Mouse (Mus musculus): Measurements from ENCODE around the gene Elf1.
A peak's percentile ranks its signal among the peaks of the same experiment; 100 is the strongest.

Elf1 gene

DNA sequence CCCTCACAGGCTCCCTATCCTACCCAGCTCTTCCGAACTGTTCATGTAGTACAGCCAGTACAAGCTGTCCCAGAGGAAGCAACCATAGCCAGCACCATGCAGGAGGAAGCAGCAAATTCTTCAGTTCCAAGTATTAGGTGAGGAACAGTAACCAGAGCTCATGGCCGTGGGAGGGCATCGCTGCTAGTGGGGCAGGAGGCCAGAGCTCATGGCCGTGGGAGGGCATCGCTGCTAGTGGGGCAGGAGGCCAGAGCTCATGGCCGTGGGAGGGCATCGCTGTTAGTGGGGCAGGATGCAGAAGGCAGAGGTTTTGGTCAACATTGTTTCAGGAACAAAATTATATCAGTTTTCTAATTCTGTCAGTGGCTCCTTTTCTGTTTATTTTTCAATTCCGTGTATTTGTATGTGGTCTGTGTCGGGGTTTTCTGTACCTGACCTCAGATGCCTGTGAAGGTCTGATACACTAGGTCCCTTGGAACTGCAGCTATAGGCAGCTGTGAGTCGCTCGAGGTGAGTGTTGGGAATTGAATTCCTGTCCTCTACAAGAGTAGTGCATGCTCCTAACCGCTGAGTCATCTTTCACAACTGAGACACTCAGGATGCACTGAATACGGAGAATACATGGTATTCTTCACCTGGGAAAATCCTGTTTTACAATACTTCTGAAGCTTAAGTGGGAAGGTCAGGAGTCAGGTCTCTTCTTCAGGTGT is 92.6 kb downstream of the Elf1 start:
- no peak for DNase-seq (ENCODE audit: low spot score)

GRCm38 (mm10) chr14:79574361-79574760 is 93.4 kb downstream of the Elf1 start:
- DNase-seq (ENCODE audit: low spot score): no peak

GRCm38 (mm10) chr14:79583526-79584245 is 102.7 kb downstream of the Elf1 start:
- DNase-seq (ENCODE audit: low spot score): no peak

DNA sequence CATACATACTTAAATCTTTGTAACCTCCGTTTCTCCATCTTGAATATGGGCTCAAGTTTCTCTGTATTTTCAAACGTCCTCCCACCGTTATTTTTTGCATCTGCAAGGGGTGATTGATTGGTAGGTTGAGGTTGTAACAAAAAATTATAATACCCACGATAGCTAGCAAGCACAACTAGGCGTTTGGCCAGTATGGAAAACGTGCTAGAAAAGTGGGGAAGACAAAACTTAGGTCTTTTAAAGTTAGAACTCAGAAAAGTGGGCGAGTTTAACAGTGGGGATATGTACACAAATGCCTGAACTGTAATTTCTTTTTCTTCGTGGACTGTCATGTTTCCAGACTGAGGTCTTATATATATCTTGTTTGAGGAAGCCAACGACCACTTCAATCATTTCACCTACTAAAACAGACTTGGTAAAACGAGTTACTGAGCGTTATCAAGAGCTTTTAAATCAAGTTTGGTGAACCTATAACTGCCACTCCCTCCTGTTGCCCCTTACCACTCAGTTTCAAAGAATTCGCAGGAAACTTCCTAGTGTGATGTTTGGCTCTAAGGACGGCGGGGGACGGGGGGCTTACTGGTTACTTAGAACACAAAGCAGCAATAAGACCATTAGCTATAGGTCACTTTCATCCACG is 105.6 kb downstream of the Elf1 start:
- DNase-seq (ENCODE audit: low spot score): no peak

DNA sequence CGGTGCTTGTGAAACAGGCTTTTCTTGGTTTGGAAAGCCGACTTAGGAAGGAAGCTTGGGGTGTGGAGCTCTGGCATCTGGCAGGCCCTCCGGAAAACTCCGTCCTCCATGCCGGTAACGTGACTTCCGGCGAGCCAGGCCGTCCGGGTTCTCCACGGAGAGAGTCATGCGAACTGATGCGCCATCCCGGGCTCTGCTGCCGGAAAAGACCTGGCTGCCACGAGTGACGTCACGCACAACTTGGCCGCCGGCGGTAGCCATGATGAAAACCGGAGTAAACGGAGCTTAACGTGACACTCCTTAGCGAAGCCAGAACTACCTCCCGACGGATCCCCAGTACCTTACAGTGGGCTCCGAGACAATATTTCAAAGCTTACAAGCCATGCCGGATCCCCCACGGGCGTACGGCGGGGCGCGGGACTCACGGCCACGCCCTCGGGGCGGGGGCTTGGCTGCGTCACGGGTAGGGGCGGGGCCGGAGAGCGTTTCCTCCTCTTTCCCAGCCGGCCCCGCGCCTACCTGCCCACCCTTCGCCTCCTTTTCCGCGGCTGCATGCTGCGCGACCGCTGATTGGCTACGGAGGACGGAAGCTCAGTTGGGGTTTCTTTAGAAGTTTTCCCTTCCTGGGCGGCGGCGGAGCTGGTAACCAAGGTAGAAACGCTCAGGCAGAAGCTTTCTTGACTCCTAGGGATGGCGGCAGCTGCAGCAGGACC is 106.3 kb downstream of the Elf1 start, which contains the start of gene Sugt1:
Gene Sugt1, plus strand, starts transcription at position 553 of the 713 bp plus-strand sequence.
- DNase-seq (ENCODE audit: low spot score): peak; percentile 96

DNA sequence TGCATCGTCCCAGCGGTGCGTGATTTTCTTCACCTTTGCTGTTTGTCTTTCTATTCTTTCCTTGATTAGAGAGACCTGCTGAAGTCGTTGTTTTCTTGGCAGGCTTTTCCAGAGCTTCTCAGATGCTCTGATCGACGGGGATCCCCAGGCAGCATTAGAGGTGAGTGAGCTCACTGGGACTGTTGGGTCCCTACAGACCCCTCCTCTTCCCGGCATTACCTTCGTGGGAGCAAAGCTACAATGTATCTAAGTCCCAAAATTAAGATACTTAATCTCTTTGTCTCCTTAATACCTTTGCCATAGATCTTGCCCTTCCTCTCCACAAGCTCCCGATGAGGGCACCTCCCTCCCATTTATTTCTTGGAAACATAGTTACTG is 106.8 kb downstream of the Elf1 start:
- no peak for DNase-seq (ENCODE audit: low spot score)

DNA sequence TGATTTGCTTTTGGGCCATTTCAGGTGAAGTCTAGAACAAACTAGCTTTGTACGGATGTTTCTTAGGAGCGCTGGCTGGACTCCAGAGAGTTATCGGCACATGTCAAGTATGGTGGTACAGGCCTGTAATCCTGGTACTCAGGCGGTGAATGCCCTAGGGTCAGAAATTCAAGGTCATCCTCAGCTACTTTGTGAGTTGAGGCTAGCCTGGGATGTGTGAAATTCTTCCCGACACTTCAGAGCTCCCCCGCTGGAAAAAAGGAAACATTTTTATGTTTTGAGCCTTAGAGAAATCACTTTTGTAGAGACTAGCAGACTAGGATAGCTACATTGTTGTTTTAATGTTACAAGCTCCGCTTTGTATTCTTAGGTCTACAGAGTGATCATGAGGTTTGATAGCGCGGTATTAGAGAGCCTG is 107.5 kb downstream of the Elf1 start:
- no peak for DNase-seq (ENCODE audit: low spot score)

- no peak for DNase-seq (ENCODE audit: low spot score)
Measured at GRCm38 (mm10) chr14:79589401-79589800, 108.4 kb downstream of the Elf1 start.

- DNase-seq (ENCODE audit: low spot score): no peak
Measured at GRCm38 (mm10) chr14:79590916-79591315, 109.9 kb downstream of the Elf1 start.

- DNase-seq (ENCODE audit: low spot score): no peak
Measured at GRCm38 (mm10) chr14:79591611-79592010, 110.6 kb downstream of the Elf1 start.

GRCm38 (mm10) chr14:79594069-79594468 is 113.1 kb downstream of the Elf1 start:
- DNase-seq (ENCODE audit: low spot score): no peak

- no peak for DNase-seq (ENCODE audit: low spot score)
Measured at GRCm38 (mm10) chr14:79596602-79597001, 115.6 kb downstream of the Elf1 start.

- DNase-seq (ENCODE audit: low spot score): no peak
Measured at GRCm38 (mm10) chr14:79605881-79606280, 124.9 kb downstream of the Elf1 start.

- no peak for DNase-seq (ENCODE audit: low spot score)
Measured at GRCm38 (mm10) chr14:79606392-79606791, 125.4 kb downstream of the Elf1 start.

GRCm38 (mm10) chr14:79606867-79607266 is 125.9 kb downstream of the Elf1 start:
- DNase-seq (ENCODE audit: low spot score): peak; percentile 24

- DNase-seq (ENCODE audit: low spot score): no peak
Measured at GRCm38 (mm10) chr14:79607352-79607751, 126.4 kb downstream of the Elf1 start.

DNA sequence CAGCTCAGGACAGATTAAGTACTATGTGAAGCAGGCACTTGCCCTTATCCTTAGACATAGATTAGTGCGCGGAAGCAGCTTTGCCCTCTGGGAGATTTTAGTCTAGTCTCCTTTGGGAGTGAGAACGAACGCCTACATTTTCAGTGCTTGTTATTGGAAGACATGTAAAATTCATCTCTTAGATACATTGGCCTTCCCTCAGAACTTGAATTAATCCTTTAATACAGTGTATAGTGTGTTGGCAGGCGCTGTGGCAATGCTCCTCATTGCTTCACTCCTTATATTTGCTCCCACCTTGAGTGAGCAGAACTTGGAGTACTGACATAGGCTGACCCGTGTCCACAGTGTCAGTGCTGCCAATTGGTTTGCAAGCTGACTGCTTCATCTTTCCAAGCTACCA is 127.3 kb downstream of the Elf1 start:
- DNase-seq (ENCODE audit: low spot score): no peak

DNA sequence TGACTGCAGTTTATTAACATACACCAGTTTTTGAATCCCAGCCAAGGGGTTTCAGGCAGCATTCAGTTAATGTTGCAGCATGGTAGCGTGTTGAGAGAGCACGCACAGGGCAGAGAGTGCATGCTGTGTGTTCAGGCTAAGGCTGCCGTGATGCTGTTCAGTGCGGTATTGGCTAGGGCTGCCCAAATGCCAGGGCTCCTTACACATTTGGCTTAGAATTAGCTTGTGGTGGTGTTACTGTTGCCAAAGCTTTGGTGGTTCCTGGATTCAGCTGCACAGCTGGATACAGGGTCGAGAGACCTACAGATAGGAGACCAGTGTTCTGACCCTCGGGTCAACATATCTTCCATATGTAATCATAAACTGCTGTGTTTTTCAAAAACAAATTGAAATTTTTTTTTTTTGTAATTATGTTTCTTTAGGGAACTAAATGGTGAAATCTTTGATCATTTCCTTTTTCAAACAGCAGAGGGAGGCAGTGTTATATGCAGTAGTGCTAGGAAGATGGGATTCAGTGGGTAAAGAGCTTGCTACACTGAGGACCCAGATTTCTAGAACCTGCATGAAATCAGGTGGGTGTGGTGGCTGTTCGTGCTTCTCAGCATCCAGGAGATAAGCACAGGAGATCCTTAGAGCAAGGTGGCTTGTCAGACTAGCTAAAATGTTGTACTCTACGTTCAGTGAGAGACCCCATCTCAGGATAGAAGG is 136.3 kb downstream of the Elf1 start:
- DNase-seq (ENCODE audit: low spot score): peak; percentile 66

- no peak for DNase-seq (ENCODE audit: low spot score)
Measured at GRCm38 (mm10) chr14:79619802-79620201, 138.8 kb downstream of the Elf1 start.

GRCm38 (mm10) chr14:79621143-79621542 is 140.1 kb downstream of the Elf1 start:
- DNase-seq (ENCODE audit: low spot score): no peak

Measured in layer of hippocampus, adult 9-10 months (tissue).